Mouse (Mus musculus): ENCODE data around the gene Nfat5. TPM values are rescaled to one million over a fixed set of nuclear protein-coding genes. Genes with fewer than 3 reads are reported as not detected.

Nfat5 gene
- total RNA-seq, 2 experiments from 2014 or later = 57.4 to 69.3 TPM

- DNase-seq (ENCODE audit: low spot score in 2 of 2) = no peak
- Histone ChIP-seq H3K27ac (peak overlapping the region; percentile 90), H3K4me3 (peak overlapping the region; percentile 98)
- TF ChIP-seq CTCF (conservative IDR thresholded peaks at IDR 0.05) = no peak
Measured at GRCm38 (mm10) chr8:107424176-107424575, 130.9 kb downstream of the Nfat5 start.

- Histone ChIP-seq H3K4me3 (peak within 1 kb of the TSS; percentile 98), H3K27ac (peak within 1 kb of the TSS; percentile 90)
- peak; percentile 99 for TF ChIP-seq CTCF (conservative IDR thresholded peaks at IDR 0.05)
- DNase-seq (ENCODE audit: low spot score in 2 of 2) = peak; percentile 95 to 98
Measured at GRCm38 (mm10) chr8:107424597-107425229, 131.4 kb downstream of the Nfat5 start, which contains the start of gene Nob1. Gene Nob1, minus strand, starts transcription at chr8:107425051.

- no peak for DNase-seq (ENCODE audit: low spot score in 2 of 2)
- TF ChIP-seq CTCF (conservative IDR thresholded peaks at IDR 0.05) = no peak; the same call in 1 of the 2 replicates
- no peak overlapping the region for H3K27ac ChIP-seq
- peak overlapping the region; percentile 98 for H3K4me3 ChIP-seq
Measured at GRCm38 (mm10) chr8:107425230-107425597, 131.9 kb downstream of the Nfat5 start.

Other genes starting within 250 kb of the Nfat5 start
- 10 to 100 TPM; 25.2 to 26.1 TPM for gene Pdf, start 244.9 kb upstream of the Nfat5 start, total RNA-seq (2021)
- 10 to 100 TPM; 27.8 to 32.5 TPM for gene Cog8, start 236.8 kb upstream of the Nfat5 start, total RNA-seq (2021)
- 10 to 100 TPM; 43.5 to 46.2 TPM for gene Nip7, start 236.6 kb upstream of the Nfat5 start, total RNA-seq (2021)
- gene Tmed6, start 227.8 kb upstream of the Nfat5 start, total RNA-seq (2021) = under 1 TPM in 1 of 2 experiments, not detected in 1; 0.42 TPM
- gene Terf2, start 196.9 kb upstream of the Nfat5 start, total RNA-seq (2021) = 10 to 100 TPM; 32.7 to 39.2 TPM
- 100 to 1,000 TPM; 103 to 104 TPM for gene Cyb5b, start 142.8 kb upstream of the Nfat5 start, total RNA-seq (2021)
- 1 to 10 TPM; 5.8 to 7.0 TPM for gene Nqo1, start 109.7 kb downstream of the Nfat5 start, total RNA-seq (2021)
- gene Nob1, start 131.6 kb downstream of the Nfat5 start, total RNA-seq (2021) = 10 to 100 TPM; 38.5 to 48.6 TPM
- 10 to 100 TPM; 37.1 to 38.0 TPM for gene Wwp2, start 142.9 kb downstream of the Nfat5 start, total RNA-seq (2021)

Data from layer of hippocampus, adult 2 months (tissue).